Mouse (Mus musculus): Measurements from ENCODE around the gene Pth1r.
"Not testable (repeated sequence)": the region's sequence is repeated elsewhere in the genome, so short reads cannot be mapped to it uniquely, and the experiment has no call there.

Gene Pth1r

GRCm38 (mm10) chr9:110713389-110713788, 33.6 kb downstream of the Pth1r start:
- DNase-seq (ENCODE audit: low spot score) = no peak

GRCm38 (mm10) chr9:110712545-110712944, 34.4 kb downstream of the Pth1r start:
- no peak for DNase-seq (ENCODE audit: low spot score)

GRCm38 (mm10) chr9:110711996-110712395, 34.9 kb downstream of the Pth1r start:
- DNase-seq (ENCODE audit: low spot score) = no peak

- DNase-seq (ENCODE audit: low spot score) = no peak
Observed at GRCm38 (mm10) chr9:110711532-110711931, 35.4 kb downstream of the Pth1r start.

GRCm38 (mm10) chr9:110709640-110710258, 37.2 kb downstream of the Pth1r start:
- peak; percentile 58 for DNase-seq (ENCODE audit: low spot score)

- DNase-seq (ENCODE audit: low spot score) = no peak
Observed at GRCm38 (mm10) chr9:110706784-110707183, 40.2 kb downstream of the Pth1r start.

GRCm38 (mm10) chr9:110703951-110704350, 43.0 kb downstream of the Pth1r start:
- DNase-seq (ENCODE audit: low spot score) = no peak

- DNase-seq (ENCODE audit: low spot score) = no peak
Observed at GRCm38 (mm10) chr9:110702848-110703247, 44.1 kb downstream of the Pth1r start.

GRCm38 (mm10) chr9:110701114-110702032, 45.6 kb downstream of the Pth1r start:
- no peak for DNase-seq (ENCODE audit: low spot score)

- DNase-seq (ENCODE audit: low spot score) = no peak
Observed at GRCm38 (mm10) chr9:110699574-110699973, 47.4 kb downstream of the Pth1r start.

GRCm38 (mm10) chr9:110697465-110697864, 49.5 kb downstream of the Pth1r start:
- DNase-seq (ENCODE audit: low spot score) = no peak

- no peak for DNase-seq (ENCODE audit: low spot score)
Observed at GRCm38 (mm10) chr9:110696427-110696826, 50.5 kb downstream of the Pth1r start.

- no peak for DNase-seq (ENCODE audit: low spot score)
Observed at GRCm38 (mm10) chr9:110695165-110695755, 51.7 kb downstream of the Pth1r start.

- DNase-seq (ENCODE audit: low spot score) = no peak
Observed at GRCm38 (mm10) chr9:110689261-110689779, 57.6 kb downstream of the Pth1r start.

- no peak for DNase-seq (ENCODE audit: low spot score)
Observed at GRCm38 (mm10) chr9:110687846-110688245, 59.1 kb downstream of the Pth1r start.

- DNase-seq (ENCODE audit: low spot score) = no peak
Observed at GRCm38 (mm10) chr9:110687061-110687460, 59.9 kb downstream of the Pth1r start.

- no peak for DNase-seq (ENCODE audit: low spot score)
Observed at GRCm38 (mm10) chr9:110686472-110686871, 60.5 kb downstream of the Pth1r start.

- no peak for DNase-seq (ENCODE audit: low spot score)
Observed at GRCm38 (mm10) chr9:110685591-110685990, 61.4 kb downstream of the Pth1r start.

GRCm38 (mm10) chr9:110685187-110685586, 61.8 kb downstream of the Pth1r start:
- DNase-seq (ENCODE audit: low spot score) = no peak

GRCm38 (mm10) chr9:110684100-110684831, 62.7 kb downstream of the Pth1r start:
- DNase-seq (ENCODE audit: low spot score) = no peak

- no peak for DNase-seq (ENCODE audit: low spot score)
Observed at GRCm38 (mm10) chr9:110683574-110684099, 63.3 kb downstream of the Pth1r start.

GRCm38 (mm10) chr9:110682697-110683096, 64.2 kb downstream of the Pth1r start:
- not testable (repeated sequence) for DNase-seq (ENCODE audit: low spot score)
